Mouse (Mus musculus) forebrain, embryonic 10.5 days (tissue): ENCODE measurements at regions not wholly inside any gene's neighbourhood (a gene's known extent, or its start where the extent isn't known, plus 50 kb on each side); places are given as distances from the start of the nearest gene placed in this dataset.

Experiments
- DNase-seq: peaks from one replicate; pipeline ENCODE4 v3.0.0-alpha.2; 2017; ENCODE audit warnings: low spot score; ENCODE audit errors: extremely low spot score
- H3K27ac ChIP-seq: fragments of 300-500 bp; sonication (generic); 2 replicates; pipeline ENCODE4 v1.5.1; 2016; ENCODE audit warnings: mild to moderate bottlenecking
- H3K27me3 ChIP-seq: fragments of 300-500 bp; sonication (generic); 2 replicates; pipeline ENCODE4 v1.6.1; 2016; ENCODE audit warnings: mild to moderate bottlenecking; ENCODE audit not compliant: poor library complexity, severe bottlenecking
- H3K36me3 ChIP-seq: fragments of 300-500 bp; sonication (generic); replicated peaks from 2 replicates; pipeline ENCODE4 v1.6.1; 2016; ENCODE audit warnings: mild to moderate bottlenecking, moderate library complexity
- H3K4me1 ChIP-seq: fragments of 300-500 bp; sonication (generic); 2 replicates; pipeline ENCODE4 v1.6.1; 2016
- H3K4me3 ChIP-seq: fragments of 300-500 bp; sonication (generic); 2 replicates; pipeline ENCODE4 v1.5.1; 2016; ENCODE audit warnings: mild to moderate bottlenecking, moderate library complexity
- H3K9me3 ChIP-seq: fragments of 300-500 bp; sonication (generic); 2 replicates; pipeline ENCODE4 v1.6.1; 2016; ENCODE audit warnings: mild to moderate bottlenecking, moderate library complexity
- WGBS: fragments of 180-500 bp; shearing (Covaris S2); methylation state at CpG from one replicate; pipeline ENCODE4 v1.1.7; 2016; 5-methylcytosine and 5-hydroxymethylcytosine counted together

DNA sequence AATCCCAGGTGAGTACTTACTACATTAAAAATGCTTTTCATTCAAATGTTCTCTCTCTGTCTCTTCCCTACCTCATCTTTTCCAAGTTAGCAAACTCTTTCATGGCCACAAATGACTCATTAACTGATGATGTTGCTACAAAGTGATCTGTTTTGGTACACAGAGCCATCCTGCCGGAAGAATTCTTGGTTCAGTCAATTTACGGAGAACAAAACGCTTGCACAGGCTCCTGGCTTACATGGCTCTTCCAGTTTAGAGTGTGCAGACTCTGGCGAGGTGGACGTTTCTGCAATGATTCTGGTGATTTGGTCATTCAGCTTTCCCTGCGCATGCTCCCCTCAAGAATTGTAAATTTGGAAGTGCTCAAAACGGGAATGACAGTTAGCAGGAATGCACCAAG, 131.4 kb upstream of the Sel1l start:
- Histone ChIP-seq H3K9me3 (no peaks in the 10 kb centered on the region), H3K36me3 (no peaks in the 10 kb centered on the region), H3K27me3 (no peaks in the 10 kb centered on the region), H3K27ac (no peak overlapping the region), H3K4me1 (no peaks in the 10 kb centered on the region), H3K4me3 (no peak overlapping the region)
- WGBS: 74% methylated on average over 7 of the region's 7 CpGs
- DNase-seq: no peak

DNA sequence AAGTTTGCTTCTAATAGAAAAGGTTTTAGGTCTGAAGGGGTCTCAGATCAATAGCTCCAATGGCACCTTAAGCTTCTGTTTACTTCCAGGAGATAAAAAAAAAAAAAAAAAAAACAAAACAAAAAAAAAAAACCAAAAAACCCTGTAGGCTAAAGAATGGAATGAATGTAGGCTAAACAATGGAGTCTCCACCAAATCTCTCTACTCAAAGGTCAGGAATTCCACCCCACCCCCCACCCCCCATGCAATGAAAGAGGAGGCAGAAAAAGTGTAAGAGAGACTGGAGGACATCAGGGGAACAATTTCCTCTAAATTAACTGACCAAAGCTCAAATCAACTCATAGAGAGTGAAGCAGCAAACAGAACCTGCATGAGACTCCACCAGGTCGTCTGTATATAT, 122.1 kb upstream of the Sel1l start:
- no peak overlapping the region for H3K4me3 ChIP-seq
- no peaks in the 10 kb centered on the region for H3K9me3 ChIP-seq
- DNase-seq: no peak
- no peaks in the 10 kb centered on the region for H3K36me3 ChIP-seq
- no peaks in the 10 kb centered on the region for H3K4me1 ChIP-seq
- no peak overlapping the region for H3K27ac ChIP-seq
- H3K27me3 ChIP-seq: no peaks in the 10 kb centered on the region
- 63% methylated on average over 1 of the region's 1 CpGs for WGBS

DNA sequence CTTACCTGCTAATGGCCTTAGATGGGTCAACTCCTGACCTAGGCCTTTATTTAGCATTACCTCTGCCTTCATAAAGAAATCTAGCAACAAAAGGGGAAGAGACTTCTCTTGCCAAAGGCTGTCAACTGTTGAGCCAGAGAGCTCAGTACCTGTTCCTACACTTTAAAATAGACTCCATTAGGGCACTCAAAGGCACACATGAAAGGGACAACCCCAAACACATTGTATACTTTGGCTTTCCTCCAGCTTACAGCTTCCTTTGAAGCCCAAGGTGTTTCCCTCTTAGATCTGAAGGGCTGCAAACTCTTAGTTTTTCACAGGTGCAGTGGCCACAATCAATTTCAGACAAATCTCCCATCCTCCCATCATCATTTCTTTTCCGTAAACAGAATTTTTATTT, 117.0 kb upstream of the Sel1l start:
- H3K4me3 ChIP-seq: no peak overlapping the region
- H3K9me3 ChIP-seq: no peaks in the 10 kb centered on the region
- no peak overlapping the region for H3K27ac ChIP-seq
- H3K27me3 ChIP-seq: no peaks in the 10 kb centered on the region
- no peaks in the 10 kb centered on the region for H3K36me3 ChIP-seq
- 97% methylated on average over 1 of the region's 1 CpGs for WGBS
- H3K4me1 ChIP-seq: no peaks in the 10 kb centered on the region
- no peak for DNase-seq

DNA sequence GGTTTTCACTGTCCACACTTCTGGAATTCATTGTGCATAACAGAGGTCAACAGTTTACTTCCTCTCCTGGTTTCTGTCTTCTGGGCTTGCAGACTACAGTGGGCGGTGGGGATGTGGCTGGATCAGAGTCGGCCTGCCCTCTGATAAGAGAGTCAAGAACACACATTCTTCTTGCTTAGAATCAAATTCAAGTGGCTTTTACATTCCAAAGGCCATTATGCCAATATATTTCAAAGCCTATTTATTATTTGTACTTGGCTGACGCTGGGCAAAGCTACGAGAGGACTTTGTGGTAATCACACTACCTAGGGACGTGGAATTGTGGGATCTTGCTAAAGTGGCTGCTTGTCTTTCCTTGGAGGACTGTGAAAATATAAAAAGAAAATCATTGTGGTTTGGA, 114.3 kb upstream of the Sel1l start:
- DNase-seq: no peak
- no peak overlapping the region for H3K4me3 ChIP-seq
- no peak overlapping the region for H3K27ac ChIP-seq
- H3K27me3 ChIP-seq: no peaks in the 10 kb centered on the region
- no peaks in the 10 kb centered on the region for H3K36me3 ChIP-seq
- H3K9me3 ChIP-seq: no peaks in the 10 kb centered on the region
- H3K4me1 ChIP-seq: no peaks in the 10 kb centered on the region
- WGBS: 80% methylated on average over 5 of the region's 5 CpGs

DNA sequence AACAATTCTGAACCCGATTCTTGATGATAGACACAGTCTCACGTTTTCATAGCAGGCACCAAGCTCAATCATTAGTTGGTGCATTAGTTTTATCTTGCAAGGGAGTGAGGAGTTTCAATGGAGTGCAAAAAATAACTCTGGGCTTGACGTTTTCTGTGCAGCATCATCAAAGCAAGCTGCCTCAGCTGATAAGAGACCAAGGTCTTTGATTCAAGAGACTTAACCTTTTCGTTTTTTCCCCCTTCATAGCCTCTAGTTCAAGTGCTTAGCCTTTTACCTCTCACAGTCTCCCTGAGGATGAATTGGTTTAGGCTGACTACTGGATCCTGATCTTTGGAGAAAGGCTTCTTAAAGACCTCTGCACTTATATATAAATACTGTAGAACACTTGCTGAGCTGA, 109.1 kb upstream of the Sel1l start:
- no peaks in the 10 kb centered on the region for H3K9me3 ChIP-seq
- H3K27me3 ChIP-seq: no peaks in the 10 kb centered on the region
- no peak overlapping the region for H3K4me3 ChIP-seq
- H3K36me3 ChIP-seq: no peaks in the 10 kb centered on the region
- 71% methylated on average over 4 of the region's 4 CpGs for WGBS
- no peak overlapping the region for H3K27ac ChIP-seq
- DNase-seq: no peak
- no peaks in the 10 kb centered on the region for H3K4me1 ChIP-seq

DNA sequence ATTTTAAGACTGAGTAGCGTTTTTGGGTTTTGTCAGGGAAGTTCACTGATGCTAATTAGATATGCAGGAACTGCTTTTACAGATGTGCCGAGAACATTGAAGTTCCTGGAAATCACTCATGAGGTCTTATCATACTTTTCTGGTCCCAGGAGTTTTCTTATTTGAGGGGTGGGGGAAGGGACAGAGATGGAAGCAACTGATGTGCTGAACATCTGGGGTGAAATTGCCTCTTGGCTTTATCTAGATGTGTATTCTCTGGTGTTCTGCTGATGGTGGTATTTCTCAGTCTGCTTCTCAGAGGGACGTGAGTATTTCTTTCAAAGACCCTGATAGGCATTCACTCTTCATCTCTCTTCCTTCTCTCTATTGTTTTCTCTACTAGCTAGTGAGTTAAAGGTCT, 107.5 kb upstream of the Sel1l start:
- DNase-seq: no peak
- WGBS: 84% methylated on average over 3 of the region's 3 CpGs
- Histone ChIP-seq H3K4me3 (no peak overlapping the region), H3K9me3 (no peaks in the 10 kb centered on the region), H3K27me3 (no peaks in the 10 kb centered on the region), H3K27ac (no peak overlapping the region), H3K36me3 (no peaks in the 10 kb centered on the region), H3K4me1 (no peaks in the 10 kb centered on the region)

DNA sequence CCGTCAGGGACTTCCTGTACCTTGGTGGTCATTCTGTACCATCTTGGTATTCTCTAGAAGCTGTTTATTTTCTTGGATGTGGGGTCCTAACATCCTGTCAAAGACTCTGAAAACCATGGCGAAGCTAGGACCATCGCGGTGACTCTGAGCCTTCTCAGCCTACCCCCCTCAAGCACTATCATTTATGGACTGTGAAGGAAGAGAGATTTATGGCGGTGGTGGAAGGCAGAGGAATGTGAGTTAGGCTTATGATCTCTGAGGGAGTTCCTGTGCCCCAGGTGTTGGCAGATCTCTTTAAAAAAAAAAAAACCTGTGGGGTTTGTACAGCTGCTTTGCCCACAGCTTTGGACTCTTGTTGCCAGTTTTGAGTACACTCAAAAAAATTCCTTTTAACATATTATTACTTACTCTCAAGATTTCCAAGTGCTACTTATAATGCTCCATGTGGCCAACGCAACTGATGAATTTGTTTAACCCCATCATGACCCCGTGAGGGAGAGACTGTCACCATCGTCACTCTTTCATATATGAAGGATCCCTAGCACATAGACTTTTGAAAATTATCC, 99.7 kb upstream of the Sel1l start:
- no peaks in the 10 kb centered on the region for H3K36me3 ChIP-seq
- H3K27me3 ChIP-seq: no peaks in the 10 kb centered on the region
- H3K27ac ChIP-seq: no peak overlapping the region
- H3K4me3 ChIP-seq: no peak overlapping the region
- H3K4me1 ChIP-seq: 0 out of 2 replicates have a peak, but pooled peaks cover 3% of the 10 kb centered on the region
- H3K9me3 ChIP-seq: no peaks in the 10 kb centered on the region
- DNase-seq: no peak
- WGBS: 87% methylated on average over 8 of the region's 8 CpGs

DNA sequence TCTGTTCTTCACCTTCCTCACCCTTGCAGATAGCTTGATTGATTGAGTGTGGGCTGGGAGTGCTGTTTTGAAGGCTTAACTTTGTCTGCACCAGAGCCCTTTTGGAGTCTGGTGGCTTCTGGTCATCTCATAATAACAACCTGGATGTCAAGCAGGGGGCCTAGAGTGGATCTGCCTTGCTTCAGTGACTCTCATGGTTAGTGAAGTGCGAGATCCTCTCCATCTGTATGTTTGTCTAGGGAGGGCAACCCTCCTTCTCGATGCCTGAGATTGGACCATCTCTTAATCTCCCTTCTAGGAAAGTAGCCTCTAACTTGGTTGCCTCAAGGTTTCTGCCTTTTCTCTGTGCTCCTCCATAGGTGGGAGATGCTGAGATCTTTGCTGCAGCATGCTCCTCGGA, 99.0 kb upstream of the Sel1l start:
- H3K27me3 ChIP-seq: no peaks in the 10 kb centered on the region
- no peak overlapping the region for H3K27ac ChIP-seq
- H3K4me1 ChIP-seq: 0 out of 2 replicates have a peak, but pooled peaks cover 3% of the 10 kb centered on the region
- no peaks in the 10 kb centered on the region for H3K36me3 ChIP-seq
- 75% methylated on average over 3 of the region's 3 CpGs for WGBS
- H3K4me3 ChIP-seq: no peak overlapping the region
- no peaks in the 10 kb centered on the region for H3K9me3 ChIP-seq
- no peak for DNase-seq

DNA sequence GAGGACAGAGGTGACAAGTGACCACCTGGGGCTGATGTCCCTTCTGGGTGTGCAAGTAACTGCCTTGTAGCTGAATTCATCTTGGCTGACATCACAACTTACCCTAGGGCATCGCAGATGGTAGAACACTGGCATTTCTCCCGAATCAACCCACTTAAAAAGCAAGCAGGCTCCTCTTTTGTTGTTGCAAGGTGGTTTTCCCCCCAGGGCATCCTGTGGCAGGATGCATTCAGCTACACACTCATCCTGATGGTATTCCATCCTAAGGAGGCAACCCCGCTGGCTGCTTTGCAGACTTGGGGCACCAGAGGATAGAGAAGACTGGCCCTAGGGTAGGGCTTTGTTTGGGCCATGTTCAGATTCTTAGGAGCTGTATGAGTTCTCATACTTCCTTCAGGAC, 97.6 kb upstream of the Sel1l start:
- Histone ChIP-seq H3K27me3 (no peaks in the 10 kb centered on the region), H3K4me3 (no peak overlapping the region), H3K36me3 (no peaks in the 10 kb centered on the region), H3K4me1 (0 out of 2 replicates have a peak, but pooled peaks cover 3% of the 10 kb centered on the region), H3K27ac (no peak overlapping the region), H3K9me3 (no peaks in the 10 kb centered on the region)
- WGBS: 84% methylated on average over 3 of the region's 3 CpGs
- DNase-seq: no peak

DNA sequence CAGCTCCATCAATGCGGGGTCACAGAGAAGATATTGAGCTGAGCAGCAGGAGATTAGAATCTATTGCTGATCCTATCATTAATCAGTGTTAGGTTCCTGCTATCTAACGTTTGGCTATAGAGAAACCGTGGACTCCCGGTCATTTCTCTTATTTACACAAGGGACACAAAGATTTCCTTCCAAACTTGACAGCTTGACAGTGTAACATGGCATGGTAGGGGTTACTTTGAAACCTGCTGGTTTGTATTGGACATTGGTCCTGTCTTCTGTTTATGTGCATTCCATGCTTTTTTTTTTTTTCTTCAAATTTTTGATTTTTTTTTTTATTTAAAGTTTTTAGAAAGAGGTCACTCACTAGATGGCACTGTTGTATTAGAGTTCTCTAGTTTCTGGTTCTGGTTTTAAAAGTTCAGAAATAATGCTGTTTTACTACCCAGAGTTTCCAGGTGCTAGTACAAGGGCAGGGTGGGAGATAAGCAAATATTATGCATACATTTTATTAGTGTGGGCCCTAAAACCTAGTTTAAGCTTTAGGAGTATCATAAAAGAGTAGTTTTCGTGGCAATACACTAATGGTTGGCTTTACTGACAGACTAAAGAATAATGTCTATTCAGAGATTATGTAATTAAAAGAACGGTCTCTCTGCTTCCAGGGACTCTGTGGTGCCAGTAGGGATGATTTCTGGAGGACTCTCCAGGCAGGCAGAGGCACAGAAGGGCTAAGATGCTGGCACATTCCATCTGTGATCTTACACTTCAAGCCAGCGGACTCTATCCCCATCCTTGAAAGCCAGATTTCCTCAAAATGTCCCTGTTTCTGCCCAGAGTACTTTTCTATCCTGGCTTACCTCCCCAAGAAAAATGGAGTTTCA, 83.8 kb upstream of the Sel1l start:
- 73% methylated on average over 7 of the region's 7 CpGs for WGBS
- no peaks in the 10 kb centered on the region for H3K36me3 ChIP-seq
- no peak for DNase-seq

DNA sequence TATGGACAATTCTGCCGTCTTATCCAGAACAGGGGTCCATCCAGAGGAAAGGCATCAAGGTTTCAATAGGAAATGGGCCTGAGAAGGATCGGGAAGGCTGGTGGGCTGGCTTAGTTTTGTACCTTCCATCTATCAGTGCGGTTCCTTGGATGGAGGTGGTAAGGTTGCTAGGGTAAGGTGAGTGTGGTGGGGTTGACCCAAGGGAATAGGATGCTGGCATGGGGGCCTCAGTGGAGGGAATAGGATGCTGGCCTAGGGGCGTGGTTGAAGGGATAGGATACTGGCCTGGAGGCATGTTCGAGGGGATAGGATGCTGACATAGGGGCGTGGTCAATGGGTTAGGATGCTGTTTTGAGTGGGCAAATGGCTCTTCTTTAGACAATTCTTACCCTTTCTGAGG, 82.6 kb upstream of the Sel1l start:
- Histone ChIP-seq H3K27ac (no peak overlapping the region), H3K4me1 (peaks cover 9% of the 10 kb centered on the region; the same call in 1 of the 2 replicates), H3K27me3 (no peaks in the 10 kb centered on the region), H3K4me3 (no peak overlapping the region), H3K36me3 (no peaks in the 10 kb centered on the region), H3K9me3 (no peaks in the 10 kb centered on the region)
- WGBS: 89% methylated on average over 6 of the region's 6 CpGs
- no peak for DNase-seq

More for the DNA sequence above, 83.8 kb upstream of the Sel1l start:
- Histone ChIP-seq H3K27ac (no peak overlapping the region), H3K4me1 (peaks cover 9% of the 10 kb centered on the region; the same call in 1 of the 2 replicates), H3K4me3 (no peak overlapping the region), H3K9me3 (no peaks in the 10 kb centered on the region), H3K27me3 (no peaks in the 10 kb centered on the region)

DNA sequence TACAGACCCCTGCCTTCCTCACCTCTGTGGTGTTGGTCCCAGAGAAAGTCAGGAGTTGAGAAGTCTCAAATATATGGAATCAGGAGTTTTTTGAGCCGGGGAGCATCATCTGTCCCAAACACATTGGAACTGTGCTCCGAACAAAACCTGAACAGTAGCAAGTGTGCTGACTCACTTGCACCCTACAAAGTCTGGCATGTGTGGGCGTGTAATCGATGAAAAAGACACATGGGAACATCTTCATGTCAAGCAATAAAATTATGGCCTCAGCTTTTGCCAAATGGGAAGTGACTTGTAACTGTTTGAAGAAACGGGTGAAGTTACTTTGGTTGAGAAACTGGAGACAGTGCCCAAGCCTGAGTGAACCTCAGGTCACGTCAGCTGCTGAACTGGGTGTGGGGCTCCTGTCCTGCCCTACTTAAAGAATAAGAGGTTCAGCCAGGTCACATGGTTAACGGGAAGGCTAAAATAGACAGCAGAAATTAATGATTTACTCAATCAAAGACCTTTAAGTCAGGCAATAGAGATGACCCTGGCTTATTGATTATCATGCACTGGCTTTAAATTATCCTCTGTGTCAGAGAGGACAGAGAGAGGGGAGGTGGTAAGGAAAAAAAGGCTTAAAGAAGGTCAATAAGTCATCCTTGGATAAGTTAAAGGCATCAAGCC, 80.6 kb upstream of the Sel1l start:
- Histone ChIP-seq H3K9me3 (no peaks in the 10 kb centered on the region), H3K4me3 (no peak overlapping the region), H3K36me3 (no peaks in the 10 kb centered on the region), H3K4me1 (peaks cover 9% of the 10 kb centered on the region; the same call in 1 of the 2 replicates), H3K27ac (no peak overlapping the region), H3K27me3 (no peaks in the 10 kb centered on the region)
- DNase-seq: no peak
- 80% methylated on average over 7 of the region's 7 CpGs for WGBS

DNA sequence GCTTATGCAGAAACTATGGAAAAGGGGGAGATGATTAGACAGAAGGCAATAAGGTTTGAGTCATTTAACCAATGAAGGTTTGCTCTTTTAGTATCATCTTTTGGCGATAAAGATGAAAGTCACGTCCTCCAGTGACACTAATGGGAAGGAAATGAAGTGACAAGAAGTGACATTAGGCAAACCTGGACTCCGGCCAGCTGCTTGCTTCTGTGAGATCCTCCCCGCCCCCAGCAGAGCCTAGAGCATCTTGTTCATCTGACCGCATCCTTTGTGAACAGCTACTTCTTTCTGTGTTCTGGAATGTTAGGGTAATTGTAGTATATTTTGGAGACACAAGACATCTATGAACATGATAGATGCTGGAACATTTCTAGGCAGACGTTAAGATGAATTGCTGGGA, 78.6 kb upstream of the Sel1l start:
- H3K27me3 ChIP-seq: no peaks in the 10 kb centered on the region
- H3K9me3 ChIP-seq: no peaks in the 10 kb centered on the region
- no peaks in the 10 kb centered on the region for H3K36me3 ChIP-seq
- 88% methylated on average over 6 of the region's 6 CpGs for WGBS
- DNase-seq: no peak
- peaks cover 7% of the 10 kb centered on the region; the same call in 1 of the 2 replicates for H3K4me1 ChIP-seq
- H3K4me3 ChIP-seq: no peak overlapping the region
- no peak overlapping the region for H3K27ac ChIP-seq
